In the genomic region with DNA sequence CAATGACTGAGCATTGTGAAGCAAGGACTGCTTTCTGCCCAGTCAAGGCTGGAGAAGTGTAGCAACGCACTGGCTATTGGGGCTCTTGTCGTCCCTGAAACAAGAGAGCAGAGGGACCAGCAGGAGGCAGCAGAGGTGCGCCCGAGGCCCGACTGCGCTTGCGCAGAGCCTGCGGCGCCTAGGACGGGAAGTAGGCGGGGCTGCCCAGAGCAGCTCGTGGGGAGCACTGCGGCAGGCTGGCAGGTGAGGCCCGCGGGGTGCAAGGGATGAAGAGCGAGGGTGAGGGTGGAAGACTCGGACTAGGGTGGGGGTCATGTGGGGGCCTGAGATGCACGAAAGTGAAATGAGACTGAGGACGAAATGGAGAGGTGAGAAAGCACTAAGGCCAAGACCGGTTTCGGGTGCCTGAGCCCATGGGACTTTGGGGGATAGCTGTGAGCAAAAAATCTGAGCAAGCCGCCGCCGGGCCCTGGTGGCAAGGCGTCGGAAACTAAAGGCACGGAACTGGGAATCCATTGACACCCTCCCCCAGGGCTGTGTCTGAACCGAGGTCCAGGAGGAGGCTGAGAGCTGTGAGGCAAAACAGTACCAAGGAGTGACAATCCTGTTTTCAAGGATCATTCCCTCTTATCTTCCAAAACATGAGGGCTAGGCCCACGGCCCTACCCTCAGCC, we compare ENCODE assay signal across 8 mouse cellular contexts. TPM values are rescaled to one million over a fixed set of nuclear protein-coding genes. Genes with fewer than 3 reads are reported as not detected.
DNase-seq lines count a peak whose midpoint lies in the region; ATAC-seq lines count a peak whose summit lies in the region.

A gene (plus strand): TSS at position 88 of the 674 bp plus-strand sequence.

- DNase-seq in adipocyte (ENCODE audit: low spot score): peak; percentile 98
- DNase-seq in embryo, embryonic 10 days (ENCODE audit: low spot score): peak; percentile 94
- DNase-seq in gastrocnemius, postnatal 10 days: peak; percentile 95
- peak; percentile 96 for DNase-seq in induced T-regulatory cell, adult 2 months (ENCODE audit: low read depth)
- DNase-seq in left cerebral cortex, adult 9 months (ENCODE audit: low spot score in 2 of 2): peak; percentile 89 to 98
- peak; percentile 93 for DNase-seq in right cerebral cortex, postnatal 14 days
- DNase-seq in urinary bladder, postnatal 36 days (ENCODE audit: low spot score in 2 of 2): peak; percentile 93 to 96

- ATAC-seq in megakaryocyte progenitor cell, adult 5-6 weeks (replicated peaks; ENCODE audit: poor library complexity): peak; percentile 92

RNA-seq across cellular contexts. Expression of the gene that starts here (rescaled TPM):
- total RNA-seq in gastrocnemius, postnatal 10 days (2021): 10 to 100 TPM; 18.4 to 24.9 TPM
- 17.3 and 17.4 TPM in 2 replicates for total RNA-seq in megakaryocyte progenitor cell, adult 5-6 weeks (2015)
- 43.6 and 45.2 TPM in 2 replicates for total RNA-seq in megakaryocyte progenitor cell, adult 5-6 weeks (2017)

Comparison
In these comparisons a context has a peak if more than half of its experiments do, and no peak if none do; other contexts are left out.
1. Peak in every context shown above with its lines: DNase-seq and ATAC-seq.